Mouse (Mus musculus) small intestine, adult 2 months (tissue): ENCODE results near the gene Entr1.

Experiments
- CTCF ChIP-seq: fragments of 200-500 bp; IDR thresholded peaks from 2 replicates; pipeline ENCODE4 v1.5.1; 2012; ENCODE audit warnings: low read depth, mild to moderate bottlenecking, control low read depth, inconsistent platforms, low read length, moderate library complexity, mixed read lengths; ENCODE audit not compliant: insufficient replicate concordance, insufficient read length; ENCODE audit errors: extremely low read depth
- POLR2A ChIP-seq: fragments of 200-500 bp; IDR thresholded peaks from 2 replicates; pipeline ENCODE4 v1.6.1; 2012; ENCODE audit warnings: low read depth, mild to moderate bottlenecking, control low read depth, inconsistent platforms, low read length, moderate library complexity

DNA sequence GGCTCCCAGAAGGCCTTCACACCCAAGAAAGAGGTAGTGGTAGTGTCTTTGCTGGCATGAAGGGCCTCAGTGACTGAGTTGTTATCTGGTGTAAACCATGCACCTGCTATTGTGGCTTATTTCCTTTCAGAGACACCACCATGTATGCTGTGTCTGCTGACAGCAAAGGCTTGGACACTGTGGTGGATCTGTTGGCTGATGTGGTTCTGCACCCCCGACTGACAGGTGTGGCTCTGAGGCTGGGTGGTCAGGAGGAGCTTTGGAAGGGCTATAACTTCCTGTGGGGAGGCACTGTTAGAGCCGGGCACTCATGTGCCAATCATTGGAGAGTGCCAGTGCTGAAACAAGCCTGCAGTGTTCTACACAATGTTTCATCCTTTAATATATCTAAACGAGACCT is 1.8 kb upstream of the Entr1 start:
- no peak for TF ChIP-seq CTCF
- no peak for TF ChIP-seq POLR2A
